Mouse (Mus musculus) heart, embryonic 14.5 days (tissue): Measurements from ENCODE around the gene Ampd2. TPM values are rescaled to one million over a fixed set of nuclear protein-coding genes. Genes with fewer than 3 reads are reported as not detected.

Experiments
- ATAC-seq: fragments of 200-750 bp; cut with Nextera tagmentation; 2 replicates; pipeline ENCODE4 v1.8.0; 2017; ENCODE audit warnings: low read depth, moderate TSS enrichment; ENCODE audit not compliant: insufficient number of reproducible peaks, insufficient read depth, low FRiP score
- H3K27ac ChIP-seq, 2 experiments: fragments of 200-500 bp in 1 of 2; fragments of 300-500 bp in 1 of 2; sonication (generic) in 1 of 2; replicated peaks in 1 of 2; 2 replicates each; pipeline ENCODE4 v1.5.1; 2012 to 2014; ENCODE audit warnings: low read depth in 2 of 2, low read length in 2 of 2, control low read depth in 1 of 2, mild to moderate bottlenecking in 1 of 2, mixed read lengths in 1 of 2; ENCODE audit not compliant: control insufficient read depth in 1 of 2, insufficient read depth in 1 of 2
- H3K27me3 ChIP-seq: fragments of 300-500 bp; sonication (generic); 2 replicates; pipeline ENCODE4 v1.6.1; 2014; ENCODE audit warnings: mild to moderate bottlenecking, low read length, control low read depth; ENCODE audit not compliant: control insufficient read depth, insufficient read depth
- H3K36me3 ChIP-seq: fragments of 300-500 bp; sonication (generic); 2 replicates; pipeline ENCODE4 v1.6.1; 2014; ENCODE audit warnings: mild to moderate bottlenecking, control low read depth, low read length, mixed read lengths; ENCODE audit not compliant: control insufficient read depth, insufficient read depth
- H3K4me1 ChIP-seq, 2 experiments: fragments of 200-500 bp in 1 of 2; fragments of 300-500 bp in 1 of 2; sonication (generic) in 1 of 2; 2 replicates each; pipeline ENCODE4 v1.6.1; 2012 to 2014; ENCODE audit warnings: low read length in 2 of 2, control low read depth in 1 of 2, mixed read lengths in 1 of 2; ENCODE audit not compliant: control insufficient read depth in 2 of 2, insufficient read depth in 2 of 2
- H3K4me2 ChIP-seq: fragments of 300-500 bp; sonication (generic); 2 replicates; pipeline ENCODE4 v1.6.1; 2014; ENCODE audit warnings: mild to moderate bottlenecking, low read length
- H3K4me3 ChIP-seq, 2 experiments: fragments of 200-500 bp in 1 of 2; fragments of 300-500 bp in 1 of 2; sonication (generic) in 1 of 2; 2 replicates each; pipeline ENCODE4 v1.5.1; 2012 to 2014; ENCODE audit warnings: low read length in 2 of 2, mild to moderate bottlenecking in 2 of 2, control low read depth in 1 of 2, low read depth in 1 of 2, moderate library complexity in 1 of 2; ENCODE audit not compliant: control insufficient read depth in 1 of 2, insufficient read depth in 1 of 2
- H3K9ac ChIP-seq: fragments of 300-500 bp; sonication (generic); 2 replicates; pipeline ENCODE4 v1.6.1; 2014; ENCODE audit warnings: mild to moderate bottlenecking, low read length
- H3K9me3 ChIP-seq: fragments of 300-500 bp; sonication (generic); 2 replicates; pipeline ENCODE4 v1.6.1; 2016; ENCODE audit warnings: low read length, control low read depth; ENCODE audit not compliant: control insufficient read depth
- WGBS: fragments of 180-500 bp; shearing (Covaris S2); extraction: QIAGEN DNeasy Blood & Tissue Kit; methylation state at CpG from one replicate; pipeline ENCODE4 v1.1.7; 2014; 5-methylcytosine and 5-hydroxymethylcytosine counted together
- polyA plus RNA-seq: library from polyadenylated mRNA; unstranded; fragments of >200 nt; fragmentation: Nextera tagmentation; extraction: Ambion mirVana; gene quantifications from 2 replicates; pipeline ENCODE4 v1.2.1, GENCODE M21; 2014

The Ampd2 gene
- polyA plus RNA-seq, 1 experiment from 2014 or later = 20.3 TPM

GRCm38 (mm10) chr3:108089916-108090315 is 3.5 kb upstream of the Ampd2 start:
- no peak overlapping the region for H3K4me2 ChIP-seq
- H3K9me3 ChIP-seq = no peaks in the 10 kb centered on the region
- no peak overlapping the region for H3K4me3 ChIP-seq
- H3K27me3 ChIP-seq = no peaks in the 10 kb centered on the region
- peaks cover 19% of the 10 kb centered on the region in 2 experiments for H3K4me1 ChIP-seq
- no peak for ATAC-seq
- H3K36me3 ChIP-seq = no peaks in the 10 kb centered on the region
- 0 out of 4 replicates have a peak overlapping the region, but pooled peaks of 1 of the 2 experiments have one; percentile 1 for H3K27ac ChIP-seq
- WGBS = 57% methylated on average over 2 of the region's 2 CpGs
- no peak overlapping the region for H3K9ac ChIP-seq

GRCm38 (mm10) chr3:108088842-108089380 is 2.5 kb upstream of the Ampd2 start:
- 0 out of 4 replicates have a peak overlapping the region, but pooled peaks of 1 of the 2 experiments have one; percentile 1 for H3K27ac ChIP-seq
- no peak overlapping the region for H3K9ac ChIP-seq
- H3K4me1 ChIP-seq = peaks cover 24 to 29% of the 10 kb centered on the region in 2 experiments
- H3K9me3 ChIP-seq = no peaks in the 10 kb centered on the region
- no peak for ATAC-seq
- H3K4me2 ChIP-seq = no peak overlapping the region
- no peaks in the 10 kb centered on the region for H3K36me3 ChIP-seq
- 31% methylated on average over 5 of the region's 5 CpGs for WGBS
- no peaks in the 10 kb centered on the region for H3K27me3 ChIP-seq
- no peak overlapping the region for H3K4me3 ChIP-seq

- 80% methylated on average over 3 of the region's 3 CpGs for WGBS
Observed at GRCm38 (mm10) chr3:108087329-108087728, 878 bp upstream of the Ampd2 start.

GRCm38 (mm10) chr3:108085721-108086469 is 556 bp downstream of the Ampd2 start:
- Histone ChIP-seq H3K4me3 (peak overlapping the region; percentile 69 to 76), H3K27me3 (no peaks in the 10 kb centered on the region), H3K4me1 (peaks cover 41 to 55% of the 10 kb centered on the region in 2 experiments), H3K36me3 (0 out of 2 replicates have a peak, but pooled peaks cover 2% of the 10 kb centered on the region), H3K4me2 (peak overlapping the region; percentile 94), H3K9ac (peak overlapping the region; percentile 81), H3K9me3 (no peaks in the 10 kb centered on the region), H3K27ac (peak overlapping the region; percentile 86 to 90)
- ATAC-seq = peak; percentile 78
- WGBS = under 1% methylated on average over 30 of the region's 31 CpGs

More at GRCm38 (mm10) chr3:108087329-108087728, 878 bp upstream of the Ampd2 start:
- H3K4me3 ChIP-seq = no peak overlapping the region
- peaks cover 32 to 45% of the 10 kb centered on the region in 2 experiments for H3K4me1 ChIP-seq
- no peak for ATAC-seq
- no peaks in the 10 kb centered on the region for H3K9me3 ChIP-seq
- 0 out of 4 replicates have a peak overlapping the region, but pooled peaks of 1 of the 2 experiments have one; percentile 90 for H3K27ac ChIP-seq
- 0 out of 2 replicates have a peak overlapping the region, but pooled peaks have one; percentile 42 for H3K9ac ChIP-seq
- H3K4me2 ChIP-seq = peak overlapping the region; percentile 94
- no peaks in the 10 kb centered on the region for H3K36me3 ChIP-seq
- H3K27me3 ChIP-seq = no peaks in the 10 kb centered on the region

- ATAC-seq = peak; percentile 85
- Histone ChIP-seq H3K9ac (peak overlapping the region; percentile 81), H3K4me2 (peak overlapping the region; percentile 94), H3K27me3 (no peaks in the 10 kb centered on the region), H3K4me3 (peak overlapping the region; percentile 69 to 76), H3K27ac (peak overlapping the region; percentile 86 to 90), H3K9me3 (no peaks in the 10 kb centered on the region), H3K4me1 (peaks cover 39 to 55% of the 10 kb centered on the region in 2 experiments), H3K36me3 (0 out of 2 replicates have a peak, but pooled peaks cover 8% of the 10 kb centered on the region)
- WGBS = 2% methylated on average over 13 of the region's 14 CpGs
Observed at GRCm38 (mm10) chr3:108085281-108085720, 1.1 kb downstream of the Ampd2 start.

GRCm38 (mm10) chr3:108084767-108085270 is 1.6 kb downstream of the Ampd2 start:
- ATAC-seq = no peak
- no peaks in the 10 kb centered on the region for H3K27me3 ChIP-seq
- H3K9me3 ChIP-seq = no peaks in the 10 kb centered on the region
- H3K4me1 ChIP-seq = peaks cover 38 to 55% of the 10 kb centered on the region in 2 experiments
- peak overlapping the region; percentile 69 to 76 for H3K4me3 ChIP-seq
- H3K36me3 ChIP-seq = 0 out of 2 replicates have a peak, but pooled peaks cover 13% of the 10 kb centered on the region
- peak overlapping the region; percentile 94 for H3K4me2 ChIP-seq
- H3K9ac ChIP-seq = peak overlapping the region; percentile 81
- WGBS = 13% methylated on average over 13 of the region's 13 CpGs
- H3K27ac ChIP-seq = peak overlapping the region in 1 of 2 experiments; percentile 90; a peak in 2 of 4 replicates

GRCm38 (mm10) chr3:108083904-108084407 is 2.5 kb downstream of the Ampd2 start:
- ATAC-seq = no peak
- Histone ChIP-seq H3K9ac (no peak overlapping the region), H3K36me3 (peaks cover 20% of the 10 kb centered on the region), H3K4me1 (peaks cover 31 to 50% of the 10 kb centered on the region in 2 experiments), H3K4me3 (no peak overlapping the region), H3K9me3 (no peaks in the 10 kb centered on the region), H3K27ac (no peak overlapping the region), H3K4me2 (peak overlapping the region; percentile 94; the same call in 1 of the 2 replicates), H3K27me3 (no peaks in the 10 kb centered on the region)
- 55% methylated on average over 4 of the region's 4 CpGs for WGBS
